Mouse (Mus musculus): ENCODE results near the gene Gimap7.
"Not testable (repeated sequence)": the region's sequence is repeated elsewhere in the genome, so short reads cannot be mapped to it uniquely, and the experiment has no call there.

Gene Gimap7

DNA sequence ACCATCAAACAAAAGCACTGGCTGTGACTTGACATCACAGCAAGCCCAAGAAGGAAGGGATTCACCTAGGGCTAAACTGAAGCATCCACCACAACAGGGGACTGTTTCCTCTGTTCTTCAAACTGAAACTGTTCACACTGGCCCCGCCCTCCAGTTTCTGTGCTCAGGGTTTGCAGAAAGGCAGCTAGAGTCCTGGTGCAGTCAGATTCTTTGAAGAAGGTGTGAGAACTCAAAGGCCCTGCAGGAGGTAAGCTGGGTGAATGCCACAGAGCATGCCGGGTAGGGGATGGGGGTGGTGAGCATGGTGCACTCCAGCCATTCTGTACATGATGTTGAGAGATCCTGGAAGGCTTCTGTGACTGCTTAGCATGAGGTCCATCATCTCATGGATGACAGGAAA lies at the start of gene Gimap7, which contains the start of gene Gm28053:
TSS of gene Gimap7 (plus strand) at position 167 of the 400 bp plus-strand sequence.
TSS of gene Gm28053 (plus strand) at position 153 of the 400 bp plus-strand sequence.
- in situ Hi-C loops (cut with MboI), result no loop called here

DNA sequence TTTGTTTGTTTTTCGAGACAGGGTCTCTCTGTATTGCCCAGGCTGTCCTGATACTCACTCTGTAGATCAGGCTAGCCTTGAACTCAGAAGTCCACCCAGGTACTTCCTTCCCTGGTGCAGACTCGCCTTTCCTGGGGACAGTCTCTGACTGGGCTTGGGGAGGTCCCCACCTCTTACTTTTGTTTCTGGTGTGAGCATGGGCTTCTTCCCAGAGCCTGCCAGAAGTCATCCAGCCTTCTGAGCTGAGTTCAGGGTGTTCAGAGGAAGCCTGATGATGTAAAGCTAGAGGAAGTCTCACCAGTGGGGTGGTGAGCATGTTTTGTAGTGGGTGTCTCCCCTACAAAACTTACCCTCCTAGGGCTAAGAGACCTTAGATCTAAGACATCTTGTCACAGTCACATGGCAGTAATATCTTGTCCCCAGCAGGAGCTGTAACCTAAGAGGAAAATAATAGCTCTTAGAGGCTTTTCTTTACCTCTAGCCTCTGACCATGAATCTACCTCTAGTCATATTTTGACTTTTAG lies 48.9 kb upstream of the Gimap7 start:
- in situ Hi-C loops (cut with MboI), result no loop called here

DNA sequence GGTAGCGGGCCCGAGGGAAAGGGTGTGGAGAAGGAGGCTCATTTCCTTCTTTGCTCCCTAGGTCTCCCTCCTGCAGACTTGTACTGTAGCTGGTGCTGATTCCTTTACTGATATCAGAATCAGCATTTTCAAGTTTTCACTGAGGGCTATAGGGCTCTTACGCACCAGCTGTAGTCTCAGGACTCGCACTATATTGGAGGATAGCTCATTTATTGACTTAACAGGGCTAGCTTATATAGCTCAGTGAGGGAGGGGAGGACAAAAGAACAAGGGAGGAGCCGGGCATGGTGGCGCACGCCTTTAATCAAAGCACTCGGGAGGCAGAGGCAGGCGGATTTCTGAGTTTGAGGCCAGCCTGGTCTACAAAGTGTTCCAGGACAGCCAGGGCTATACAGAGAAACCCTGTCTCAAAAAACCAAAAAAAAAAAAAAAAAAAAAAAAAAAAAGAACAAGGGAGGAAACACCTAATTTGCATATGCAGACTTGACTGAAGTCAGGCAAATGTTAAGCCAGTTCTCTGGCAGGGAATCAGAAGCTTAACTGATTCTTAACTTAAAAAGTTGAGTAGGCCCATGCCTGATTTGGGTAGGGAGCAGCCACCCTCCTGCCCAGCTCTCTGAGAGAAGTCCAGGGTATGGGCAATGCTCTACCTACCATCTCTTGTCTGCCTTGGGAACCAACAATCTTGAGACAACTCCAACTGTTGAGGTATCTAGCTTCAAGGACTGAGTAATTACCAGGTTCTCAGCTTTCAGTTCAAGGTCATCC lies 43.9 kb upstream of the Gimap7 start:
- in situ Hi-C loops (cut with MboI), result no loop called here

DNA sequence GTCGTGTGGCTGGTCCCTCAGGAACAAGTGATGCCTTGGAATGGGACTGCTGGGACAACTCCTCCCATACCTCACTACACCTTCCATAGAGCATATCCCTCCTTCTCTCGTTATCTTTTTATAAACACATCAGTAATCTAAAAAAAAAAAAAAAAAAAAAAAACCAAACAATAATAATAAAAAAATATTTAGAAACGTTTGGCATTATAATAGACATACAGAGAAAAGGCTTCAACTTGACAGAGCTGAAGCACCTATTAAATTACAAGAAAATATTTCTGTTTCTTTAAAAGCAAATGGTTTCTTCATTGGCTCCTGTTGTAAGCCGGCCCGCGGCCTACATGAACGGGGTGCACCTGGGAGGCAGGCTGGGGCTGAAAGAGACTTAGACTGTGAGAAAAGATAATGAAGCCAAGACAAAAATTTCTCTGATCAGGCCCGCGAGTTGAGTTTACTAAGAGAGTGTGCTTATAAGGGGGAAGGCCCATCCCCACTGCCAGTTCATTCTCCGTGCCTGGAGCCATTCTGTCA lies 43.0 kb upstream of the Gimap7 start:
- in situ Hi-C loops (cut with MboI), result no loop called here

DNA sequence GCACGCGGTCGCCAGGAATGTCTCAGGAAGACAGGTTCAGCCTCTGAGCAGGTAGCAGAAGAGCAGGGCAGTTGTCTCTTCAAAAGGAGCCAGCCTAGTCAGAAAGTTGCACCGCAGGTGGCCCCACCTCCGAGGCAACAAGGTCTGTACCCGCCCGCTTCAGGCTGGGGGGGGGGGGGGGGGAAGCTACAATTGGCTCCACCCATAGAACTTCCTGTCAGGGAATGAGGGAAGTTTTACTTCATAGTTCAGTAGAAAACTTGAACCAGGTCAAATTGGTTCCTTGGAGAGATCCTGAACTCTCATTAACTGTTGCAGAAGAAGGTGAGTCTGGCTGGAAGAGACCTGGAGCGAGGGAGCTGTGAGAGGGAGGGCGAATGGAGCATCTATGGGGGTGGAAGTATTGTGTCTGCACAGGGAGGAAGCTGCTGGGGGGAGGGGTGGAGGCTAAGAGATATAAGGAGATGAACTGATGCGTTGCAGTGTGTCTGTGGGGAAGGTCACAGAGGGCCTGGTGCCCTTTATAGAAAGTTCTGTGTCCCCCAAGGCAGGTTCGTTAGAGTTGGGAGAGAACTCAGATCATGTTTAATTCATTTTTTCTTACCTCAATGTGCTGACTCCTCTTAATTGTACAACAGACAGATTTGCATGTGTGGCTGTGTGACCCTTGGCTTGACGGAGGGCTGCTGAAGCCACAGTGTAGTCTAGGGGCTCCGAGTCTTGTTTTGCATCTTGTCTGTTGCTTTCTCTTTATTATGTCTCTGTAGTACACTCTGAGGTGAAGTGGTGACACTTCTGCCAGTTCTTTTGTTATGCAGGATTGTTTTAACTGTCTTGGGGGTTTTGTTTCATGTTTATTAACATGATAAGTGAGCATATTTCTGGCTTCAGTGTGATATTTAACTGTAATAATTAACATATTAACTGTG lies 42.2 kb upstream of the Gimap7 start, which contains the start of gene Gimap9:
TSS of gene Gimap9 (plus strand) at position 199 of the 929 bp plus-strand sequence.
- in situ Hi-C loops (cut with MboI), result no loop called here

DNA sequence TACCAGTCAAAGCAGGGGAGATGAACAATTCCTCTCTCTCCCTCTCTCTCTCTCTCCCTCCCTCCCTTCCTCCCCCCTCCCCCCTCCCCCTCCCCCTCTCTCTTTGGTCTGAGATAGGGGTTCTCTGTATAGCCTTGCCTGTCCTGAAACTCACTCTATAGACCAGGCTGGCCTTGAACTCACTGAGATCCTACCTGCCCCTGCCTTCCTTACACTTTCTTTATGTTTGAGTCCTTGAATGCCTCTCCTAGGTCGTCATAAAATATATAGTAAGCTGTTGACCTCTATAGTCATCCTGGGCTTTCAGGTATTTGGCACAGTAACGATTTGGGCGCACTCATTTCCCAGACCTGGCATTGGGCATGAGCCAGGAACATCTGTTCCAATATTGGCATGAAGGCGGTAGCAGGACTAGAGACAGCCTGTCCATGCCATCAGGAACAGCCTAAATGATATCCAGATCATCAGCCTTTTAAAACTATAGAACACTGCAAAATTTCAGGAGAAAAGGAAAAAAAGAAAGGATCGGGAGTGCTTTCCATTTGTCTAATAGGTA lies 41.5 kb upstream of the Gimap7 start:
- in situ Hi-C loops (cut with MboI), result no loop called here

DNA sequence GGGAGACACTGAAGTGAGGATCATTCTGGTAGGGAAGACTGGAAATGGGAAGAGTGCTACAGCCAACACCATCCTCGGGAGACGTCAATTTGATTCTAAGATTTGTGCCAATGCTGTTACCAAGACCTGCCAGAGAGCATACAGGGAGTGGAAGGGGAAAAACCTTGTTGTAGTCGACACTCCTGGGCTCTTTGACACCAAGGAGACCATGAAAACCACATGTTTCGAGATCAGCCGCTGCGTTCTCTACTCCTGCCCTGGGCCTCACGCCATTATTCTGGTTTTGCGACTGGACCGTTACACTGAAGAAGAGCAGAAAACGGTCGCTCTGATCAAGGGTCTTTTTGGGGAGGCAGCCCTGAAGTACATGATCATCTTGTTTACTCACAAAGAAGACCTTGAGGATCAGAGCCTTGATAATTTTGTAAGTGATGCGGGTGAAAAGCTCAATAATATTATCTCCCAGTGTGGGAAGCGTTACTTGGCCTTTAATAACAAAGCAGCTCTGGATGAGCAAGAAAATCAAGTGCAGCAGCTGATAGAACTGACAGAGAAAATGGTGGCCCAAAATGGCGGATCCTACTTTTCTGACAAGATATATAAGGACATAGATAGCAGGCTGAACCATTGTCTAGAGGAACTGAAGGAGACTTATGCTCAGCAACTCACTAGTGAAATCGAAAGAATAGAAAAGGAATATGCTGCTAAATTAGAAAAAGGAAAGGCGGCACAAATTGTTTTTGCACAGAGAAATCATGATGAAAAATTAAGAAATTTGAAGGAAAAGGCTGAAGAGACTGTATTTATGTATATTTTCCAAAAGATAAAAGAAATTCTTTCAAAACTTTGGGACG lies 40.7 kb upstream of the Gimap7 start:
- in situ Hi-C loops (cut with MboI), result no loop called here

DNA sequence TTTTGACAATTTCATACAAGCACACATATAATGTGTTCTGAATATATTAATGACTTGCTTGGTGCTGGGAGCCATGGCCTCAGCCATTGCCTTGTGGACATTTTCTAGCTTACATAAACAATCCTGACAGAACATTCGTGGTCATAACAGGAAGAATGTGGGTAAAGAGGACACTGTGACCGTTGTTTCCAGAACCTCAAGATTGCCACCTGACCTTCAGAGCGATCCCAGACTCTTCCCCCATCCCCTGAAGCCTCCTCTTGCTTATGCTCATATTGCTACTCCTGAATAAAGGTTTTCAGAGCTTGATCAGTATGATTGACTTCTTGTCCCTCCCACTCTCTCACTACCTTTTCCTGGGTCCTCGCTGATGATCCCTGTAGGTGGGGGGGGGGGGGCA lies 40.0 kb upstream of the Gimap7 start:
- in situ Hi-C loops (cut with MboI), result no loop called here

DNA sequence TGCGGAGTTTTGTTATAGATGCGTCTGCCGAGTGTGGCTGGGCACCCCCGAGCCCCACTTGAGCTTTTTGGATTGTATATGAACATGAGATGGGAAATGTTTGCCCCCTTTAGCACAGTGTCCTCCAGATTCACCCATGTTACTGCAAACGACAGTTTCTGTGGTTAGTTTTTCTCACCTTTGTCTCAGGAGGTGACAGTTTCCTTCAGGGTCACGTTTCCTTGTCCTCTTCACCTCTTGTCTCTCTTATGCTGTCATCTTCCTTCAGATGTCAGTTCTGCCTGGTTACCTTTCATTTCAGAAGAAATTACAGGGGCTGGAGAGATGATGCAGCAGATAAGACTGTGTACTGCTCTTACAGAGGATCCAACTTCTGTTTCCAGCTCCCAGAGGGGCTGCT lies 38.7 kb upstream of the Gimap7 start:
- in situ Hi-C loops (cut with MboI), result no loop called here

DNA sequence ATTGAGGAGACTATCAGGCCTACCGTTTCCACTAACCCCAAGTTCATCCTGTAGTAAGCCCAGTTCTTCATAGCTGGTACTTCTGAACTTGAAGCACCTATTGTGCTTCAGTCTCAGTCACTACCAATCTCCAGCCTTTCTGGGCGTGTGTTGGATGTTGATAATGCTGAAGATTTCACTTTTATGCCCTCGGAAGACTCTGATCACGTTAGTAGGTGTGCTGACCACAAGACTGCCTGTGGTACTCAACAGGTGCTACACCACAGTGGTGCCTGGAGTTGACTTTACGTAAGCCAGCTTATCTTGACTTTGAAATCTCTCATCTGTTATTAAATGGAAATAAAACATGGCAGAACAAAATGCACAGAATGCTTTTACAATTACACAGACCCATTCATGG lies 38.0 kb upstream of the Gimap7 start:
- in situ Hi-C loops (cut with MboI), result no loop called here

DNA sequence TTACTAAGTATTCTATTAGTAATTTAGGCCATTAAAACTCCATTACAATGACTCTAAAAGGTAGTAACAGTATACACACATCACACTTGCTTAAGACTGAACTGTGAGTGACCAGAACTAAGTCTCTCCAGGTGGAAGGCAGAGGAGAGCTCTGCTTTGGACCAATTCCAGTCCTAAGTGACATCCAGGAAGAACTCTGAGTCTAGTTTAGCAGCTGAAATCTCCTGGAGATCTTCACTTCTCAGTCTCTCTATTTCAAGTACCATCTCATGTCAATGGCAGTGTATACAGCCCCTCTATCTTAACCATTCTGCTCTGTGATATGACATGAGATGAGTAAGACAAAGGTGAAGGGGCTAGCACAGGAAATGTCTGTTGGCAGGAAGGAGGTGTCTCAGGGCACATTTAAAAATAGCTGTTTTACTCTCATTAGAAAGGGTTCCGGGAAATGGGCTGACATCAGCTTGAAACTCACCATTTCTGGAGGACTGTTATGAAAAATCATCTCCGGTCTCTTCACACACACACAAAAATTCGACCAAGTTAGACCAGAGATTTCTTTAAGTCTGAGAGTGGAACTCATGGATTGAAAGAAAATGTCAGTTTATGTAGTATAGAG lies 36.8 kb upstream of the Gimap7 start:
- in situ Hi-C loops (cut with MboI), result no loop called here

DNA sequence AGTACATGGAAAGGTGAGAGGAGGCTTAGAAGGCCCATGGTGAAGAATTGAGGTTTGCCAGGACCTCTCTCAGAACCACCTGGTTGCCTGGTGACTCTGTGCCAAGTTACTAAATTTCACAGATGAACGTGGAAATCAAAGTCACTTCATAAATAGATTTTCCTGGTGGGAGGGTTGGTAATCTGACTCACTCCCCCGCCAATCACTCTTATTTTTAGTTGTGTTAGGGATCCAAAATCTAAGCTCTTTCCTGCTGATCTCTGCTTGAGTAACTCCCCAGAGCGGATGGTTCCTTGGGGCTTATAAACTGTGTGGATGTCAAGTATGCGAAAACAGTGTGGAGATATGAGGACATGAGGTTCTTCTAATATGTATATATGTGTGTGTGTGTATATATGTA lies 36.1 kb upstream of the Gimap7 start:
- in situ Hi-C loops (cut with MboI), result no loop called here

DNA sequence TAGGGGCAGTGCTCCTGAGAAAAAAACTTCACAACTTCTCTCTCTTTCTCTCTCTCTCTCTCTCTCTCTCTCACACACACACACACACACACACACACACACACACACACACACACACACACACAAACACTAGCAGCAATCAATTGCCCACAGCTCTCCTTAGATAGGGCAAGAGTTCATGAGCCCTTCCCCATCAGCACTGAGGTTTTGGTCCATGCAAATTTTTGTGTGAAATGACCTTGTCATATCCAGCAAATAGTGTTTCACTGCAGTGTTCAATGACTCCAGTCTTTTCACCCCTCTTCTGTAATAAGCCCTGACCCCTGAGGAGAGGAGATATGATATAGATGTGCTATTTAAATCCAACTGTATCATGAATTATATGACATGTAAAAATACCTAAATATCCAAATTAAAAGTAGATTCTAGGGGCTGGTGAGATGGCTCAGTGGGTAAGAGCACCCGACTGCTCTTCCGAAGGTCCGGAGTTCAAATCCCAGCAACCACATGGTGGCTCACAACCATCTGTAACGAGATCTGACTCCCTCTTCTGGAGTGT lies 35.1 kb upstream of the Gimap7 start:
- in situ Hi-C loops (cut with MboI), result not testable (repeated sequence)

DNA sequence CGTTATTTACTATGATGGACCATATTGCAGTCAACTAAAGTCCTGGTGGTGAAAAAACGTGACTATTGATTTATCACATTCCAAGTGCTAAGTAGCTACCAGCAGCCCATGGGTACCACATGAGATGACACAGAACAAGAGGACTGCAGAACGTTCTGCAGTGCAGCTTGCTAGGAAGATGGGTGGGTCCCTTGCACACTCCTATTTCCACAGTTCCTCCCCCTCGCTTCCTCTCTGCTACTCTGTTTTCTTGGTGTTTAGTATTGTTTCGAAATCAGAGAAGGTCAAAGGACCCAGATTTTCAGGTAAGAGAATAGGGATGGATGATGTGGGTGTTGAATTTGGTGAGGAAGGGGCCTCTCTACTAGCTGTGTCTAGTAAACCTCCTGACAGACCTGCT lies 34.1 kb upstream of the Gimap7 start, which contains the start of gene Gimap4:
TSS of gene Gimap4 (plus strand) at position 231 of the 400 bp plus-strand sequence.
- in situ Hi-C loops (cut with MboI), result no loop called here

DNA sequence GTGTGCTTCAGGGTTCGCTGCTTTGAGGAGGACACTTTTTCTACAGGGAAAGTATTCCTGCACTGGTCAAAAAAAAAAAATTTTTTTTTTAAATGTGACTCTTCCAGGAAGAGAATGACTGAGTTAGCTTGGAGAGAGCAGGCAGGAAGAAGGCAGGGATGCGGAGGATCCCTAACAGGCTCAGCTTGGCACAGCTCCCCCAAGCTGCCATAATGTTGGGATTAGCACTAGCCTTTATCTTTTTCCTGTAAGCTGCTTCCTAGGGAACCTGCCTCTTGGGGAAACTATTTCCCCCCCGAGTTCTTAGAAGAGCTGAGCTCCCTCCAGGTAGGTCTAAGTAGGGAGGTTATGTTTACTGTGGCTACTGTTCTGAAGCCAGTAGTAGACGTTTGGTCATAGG lies 33.6 kb upstream of the Gimap7 start:
- in situ Hi-C loops (cut with MboI), result no loop called here

DNA sequence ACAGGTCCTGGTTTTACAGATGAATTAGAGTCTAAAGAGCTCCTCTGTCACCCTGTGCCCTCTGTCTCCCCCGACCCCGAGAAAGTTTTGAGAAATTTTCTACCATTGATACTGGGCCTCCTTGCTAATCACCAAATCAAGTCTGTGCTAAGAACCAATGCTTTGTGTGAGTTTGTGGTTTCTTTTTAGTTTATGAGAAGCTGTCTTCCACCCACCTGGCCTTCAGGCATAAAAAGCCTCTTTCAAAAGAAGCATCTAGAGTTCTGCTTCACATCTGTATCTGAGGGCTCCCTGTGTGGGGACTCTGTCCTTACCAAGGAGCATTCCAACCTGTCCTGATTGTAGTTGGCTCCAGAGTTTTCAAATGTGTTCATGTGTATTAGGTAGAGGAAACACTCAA lies 33.2 kb upstream of the Gimap7 start:
- in situ Hi-C loops (cut with MboI), result no loop called here

DNA sequence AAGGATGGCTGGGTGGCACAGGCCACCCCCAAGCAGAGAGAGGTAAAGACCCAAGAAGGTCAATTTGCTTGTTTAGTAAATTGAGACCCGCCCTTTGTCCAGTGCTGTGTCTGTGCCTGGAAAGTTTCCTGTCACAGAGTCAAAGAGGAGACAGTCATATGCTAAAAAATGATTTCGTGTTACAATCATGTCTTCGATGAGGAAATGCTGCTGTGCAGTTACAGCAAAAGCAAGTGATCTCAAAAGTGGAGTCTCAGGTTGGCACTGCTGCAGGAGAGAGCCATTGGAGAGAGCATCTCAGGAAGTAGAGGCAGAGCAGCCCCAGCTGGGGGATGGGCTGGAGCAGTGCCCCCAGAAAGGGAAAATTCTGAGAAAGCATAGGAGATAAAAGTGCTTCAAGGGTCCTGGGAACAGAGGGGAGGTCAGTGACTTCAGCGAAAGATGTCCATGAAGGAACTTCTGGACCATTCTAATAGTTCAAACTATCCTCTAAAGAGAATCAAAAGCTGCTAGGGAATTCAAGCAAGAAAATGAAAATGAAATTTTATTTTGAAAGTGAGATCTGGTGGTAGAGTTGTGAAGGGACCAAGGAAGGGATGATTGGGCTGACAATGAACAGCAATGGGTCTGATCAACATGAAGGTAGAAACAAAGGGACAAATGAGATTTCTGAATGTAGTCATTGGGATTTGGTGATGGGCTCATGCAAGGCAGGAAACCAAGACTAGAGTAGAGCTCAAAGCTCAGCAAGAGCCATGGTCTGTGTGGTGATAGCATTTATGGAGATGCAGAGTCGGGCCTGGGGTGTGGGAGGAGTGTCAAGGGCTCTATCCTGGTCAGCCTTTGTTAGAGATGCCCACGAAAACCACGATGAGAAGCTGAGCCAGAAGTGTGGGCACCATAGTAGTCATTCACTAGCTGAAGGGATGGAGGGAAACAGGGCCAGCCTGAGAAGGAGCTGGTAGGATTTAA lies 32.4 kb upstream of the Gimap7 start:
- in situ Hi-C loops (cut with MboI), result no loop called here

DNA sequence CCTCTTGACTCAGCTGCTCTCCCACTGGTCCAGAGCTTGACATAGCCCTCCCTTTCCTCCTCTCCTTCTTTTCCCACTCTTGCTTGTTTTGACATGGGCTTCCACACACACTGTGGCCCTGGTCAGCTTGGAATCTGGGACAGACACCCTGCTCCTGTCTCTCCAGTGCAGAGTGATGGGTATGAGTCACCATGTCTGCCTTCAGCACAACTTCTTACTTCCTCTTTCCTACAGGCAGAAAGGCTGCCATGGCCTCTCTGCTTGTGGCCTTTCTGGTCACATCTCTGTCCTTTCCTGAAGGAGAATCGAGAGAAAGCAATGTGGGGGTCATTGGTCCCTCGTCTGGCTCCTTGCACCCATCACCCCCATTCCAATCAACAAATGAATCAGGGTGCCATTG lies 31.3 kb upstream of the Gimap7 start:
- in situ Hi-C loops (cut with MboI), result no loop called here

DNA sequence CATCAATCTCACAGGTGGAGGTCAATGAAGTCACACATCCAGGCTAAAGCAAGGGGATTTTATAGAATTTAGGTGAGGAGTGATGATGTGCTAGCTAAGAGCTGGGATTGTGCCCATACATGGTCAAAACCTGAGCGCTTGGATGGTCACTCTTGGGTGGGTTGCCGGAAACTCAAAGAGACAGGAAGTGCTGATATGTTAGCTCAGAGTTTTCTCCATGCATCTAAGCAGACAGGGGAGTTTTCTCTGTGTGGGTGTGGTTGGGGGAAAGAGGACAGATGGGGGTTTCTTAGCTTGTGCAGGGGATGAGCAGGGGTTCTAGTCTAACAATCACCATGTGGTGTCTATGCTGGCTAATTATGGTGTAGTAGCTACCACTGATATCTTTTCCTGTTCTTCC lies 29.1 kb upstream of the Gimap7 start:
- in situ Hi-C loops (cut with MboI), result no loop called here

All from mature B cell (primary cell).